Mouse (Mus musculus) forebrain, embryonic 14.5 days (tissue): Measurements from ENCODE around the gene Epor. TPM values are rescaled to one million over a fixed set of nuclear protein-coding genes. Genes with fewer than 3 reads are reported as not detected.

Source experiments
- ATAC-seq: fragments of 200-750 bp; cut with Nextera tagmentation; 2 replicates; pipeline ENCODE4 v1.8.0; 2017; ENCODE audit warnings: mild to moderate bottlenecking, moderate library complexity
- DNase-seq: peaks from one replicate; pipeline ENCODE4 v3.0.0-alpha.2; 2015; ENCODE audit warnings: low spot score
- H3K27ac ChIP-seq: fragments of 300-500 bp; sonication (generic); 2 replicates; pipeline ENCODE4 v1.5.1; 2014; ENCODE audit warnings: low read depth, mild to moderate bottlenecking, control low read depth, low read length, moderate library complexity
- H3K27me3 ChIP-seq: fragments of 300-500 bp; sonication (generic); replicated peaks from 2 replicates; pipeline ENCODE4 v1.6.1; 2014; ENCODE audit warnings: low read length, control low read depth, mixed read lengths; ENCODE audit not compliant: control insufficient read depth, insufficient read depth
- H3K36me3 ChIP-seq: fragments of 300-500 bp; sonication (generic); 2 replicates; pipeline ENCODE4 v1.6.1; 2014; ENCODE audit warnings: low read length, control low read depth; ENCODE audit not compliant: control insufficient read depth, insufficient read depth
- H3K4me1 ChIP-seq: fragments of 300-500 bp; sonication (generic); 2 replicates; pipeline ENCODE4 v1.6.1; 2014; ENCODE audit warnings: antibody characterized with exemption, low read length, control low read depth; ENCODE audit not compliant: control insufficient read depth, insufficient read depth
- H3K4me2 ChIP-seq: fragments of 300-500 bp; sonication (generic); 2 replicates; pipeline ENCODE4 v1.6.1; 2014; ENCODE audit warnings: mild to moderate bottlenecking, control low read depth, low read length
- H3K4me3 ChIP-seq: fragments of 300-500 bp; sonication (generic); 2 replicates; pipeline ENCODE4 v1.5.1; 2014; ENCODE audit warnings: low read depth, low read length, control low read depth
- H3K9ac ChIP-seq: fragments of 300-500 bp; sonication (generic); 2 replicates; pipeline ENCODE4 v1.6.1; 2014; ENCODE audit warnings: mild to moderate bottlenecking, low read length, control low read depth, moderate library complexity
- H3K9me3 ChIP-seq: fragments of 300-500 bp; sonication (generic); replicated peaks from 2 replicates; pipeline ENCODE4 v1.6.1; 2016; ENCODE audit warnings: low read length, control low read depth, mixed read lengths; ENCODE audit not compliant: control insufficient read depth
- WGBS: fragments of 180-500 bp; shearing (Covaris S2); extraction: QIAGEN DNeasy Blood & Tissue Kit; methylation state at CpG from one replicate; pipeline ENCODE4 v1.1.7; 2014; 5-methylcytosine and 5-hydroxymethylcytosine counted together
- polyA plus RNA-seq: library from polyadenylated mRNA; unstranded; fragments of >200 nt; fragmentation: Nextera tagmentation; extraction: Ambion mirVana; gene quantifications from 2 replicates; pipeline ENCODE4 v1.2.1, GENCODE M21; 2014

Epor gene
- polyA plus RNA-seq, 1 experiment from 2014 or later = 1.3 TPM

- ATAC-seq (peak; percentile 96), DNase-seq (peak; percentile 99)
- H3K4me3 ChIP-seq = peak within 1 kb of the TSS; percentile 71
- no peaks in the 10 kb centered on the region; the same call in 1 of the 2 replicates for H3K27me3 ChIP-seq
- peak within 1 kb of the TSS; percentile 79 for H3K27ac ChIP-seq
- peaks cover 16% of the 10 kb centered on the region for H3K36me3 ChIP-seq
- peaks cover 10% of the 10 kb centered on the region for H3K4me1 ChIP-seq
- no peaks in the 10 kb centered on the region for H3K9me3 ChIP-seq
- H3K4me2 ChIP-seq = peak within 1 kb of the TSS; percentile 74
- WGBS = 1% methylated on average over 41 of the region's 43 CpGs
- H3K9ac ChIP-seq = peak within 1 kb of the TSS; percentile 87
These were observed 26.4 kb downstream of the Epor start, which contains the start of gene Plppr2 for GRCm38 (mm10) chr9:21936692-21937570. Gene Plppr2 (plus strand): TSS chr9:21937033.

- peaks cover 6% of the 10 kb centered on the region for H3K36me3 ChIP-seq
- H3K4me1 ChIP-seq = peaks cover 10% of the 10 kb centered on the region
- H3K27ac ChIP-seq = no peak overlapping the region
- H3K4me3 ChIP-seq = no peak overlapping the region
- WGBS = 86% methylated on average over 7 of the region's 7 CpGs
- H3K4me2 ChIP-seq = no peak overlapping the region
- no peak for ATAC-seq
- no peak for DNase-seq
- no peaks in the 10 kb centered on the region; the same call in 1 of the 2 replicates for H3K27me3 ChIP-seq
- no peaks in the 10 kb centered on the region for H3K9me3 ChIP-seq
- H3K9ac ChIP-seq = no peak overlapping the region
These were observed 27.7 kb downstream of the Epor start for GRCm38 (mm10) chr9:21935466-21936131.

GRCm38 (mm10) chr9:21934021-21934420 is 29.3 kb downstream of the Epor start:
- no peaks in the 10 kb centered on the region for H3K36me3 ChIP-seq
- no peaks in the 10 kb centered on the region for H3K9me3 ChIP-seq
- no peak overlapping the region for H3K9ac ChIP-seq
- ATAC-seq (no peak), DNase-seq (no peak)
- H3K27ac ChIP-seq = no peak overlapping the region
- peaks cover 10% of the 10 kb centered on the region for H3K4me1 ChIP-seq
- no peak overlapping the region for H3K4me2 ChIP-seq
- no peaks in the 10 kb centered on the region; the same call in 1 of the 2 replicates for H3K27me3 ChIP-seq
- 91% methylated on average over 12 of the region's 12 CpGs for WGBS
- no peak overlapping the region for H3K4me3 ChIP-seq

- Histone ChIP-seq H3K4me1 (peaks cover 3% of the 10 kb centered on the region), H3K9ac (no peak overlapping the region), H3K4me3 (no peak overlapping the region), H3K27ac (no peak overlapping the region), H3K36me3 (no peaks in the 10 kb centered on the region), H3K27me3 (no peaks in the 10 kb centered on the region; the same call in 1 of the 2 replicates), H3K9me3 (no peaks in the 10 kb centered on the region), H3K4me2 (no peak overlapping the region)
- ATAC-seq = no peak
- DNase-seq = no peak
- 63% methylated on average over 12 of the region's 12 CpGs for WGBS
These were observed 30.7 kb downstream of the Epor start for GRCm38 (mm10) chr9:21932445-21933137.

- DNase-seq (no peak), ATAC-seq (no peak)
- H3K9me3 ChIP-seq = no peaks in the 10 kb centered on the region
- no peak overlapping the region for H3K4me2 ChIP-seq
- no peak overlapping the region for H3K27ac ChIP-seq
- peaks cover 3% of the 10 kb centered on the region; the same call in 1 of the 2 replicates for H3K4me1 ChIP-seq
- no peaks in the 10 kb centered on the region; the same call in 1 of the 2 replicates for H3K27me3 ChIP-seq
- no peak overlapping the region for H3K9ac ChIP-seq
- H3K4me3 ChIP-seq = no peak overlapping the region
- H3K36me3 ChIP-seq = no peaks in the 10 kb centered on the region
- WGBS = 60% methylated on average over 2 of the region's 2 CpGs
These were observed 31.3 kb downstream of the Epor start for GRCm38 (mm10) chr9:21932006-21932405.

- WGBS = 90% methylated on average over 3 of the region's 3 CpGs
- Histone ChIP-seq H3K4me1 (peaks cover 7% of the 10 kb centered on the region; the same call in 1 of the 2 replicates), H3K27me3 (no peaks in the 10 kb centered on the region), H3K36me3 (no peaks in the 10 kb centered on the region), H3K4me2 (no peak overlapping the region), H3K4me3 (no peak overlapping the region), H3K9me3 (no peaks in the 10 kb centered on the region), H3K27ac (no peak overlapping the region), H3K9ac (no peak overlapping the region)
- DNase-seq (no peak), ATAC-seq (no peak)
These were observed 34.1 kb downstream of the Epor start for GRCm38 (mm10) chr9:21929208-21929607.

GRCm38 (mm10) chr9:21927208-21927753 is 36.0 kb downstream of the Epor start, which contains the start of the genes Ccdc159 and Tmem205:
Gene Ccdc159 (plus strand): TSS chr9:21927471.
Gene Tmem205 (minus strand): TSS chr9:21927556.
- H3K9me3 ChIP-seq = no peaks in the 10 kb centered on the region
- H3K4me1 ChIP-seq = peaks cover 7% of the 10 kb centered on the region; the same call in 1 of the 2 replicates
- peak within 1 kb of the TSS; percentile 61 for H3K9ac ChIP-seq
- H3K4me3 ChIP-seq = peak within 1 kb of the TSS; percentile 40
- H3K4me2 ChIP-seq = peak within 1 kb of the TSS; percentile 62
- DNase-seq (peak; percentile 97), ATAC-seq (peak; percentile 97)
- whole genome bisulfite sequencing = under 1% methylated on average over 28 of the region's 28 CpGs
- no peaks in the 10 kb centered on the region for H3K36me3 ChIP-seq
- peak within 1 kb of the TSS; percentile 40 for H3K27ac ChIP-seq
- no peaks in the 10 kb centered on the region for H3K27me3 ChIP-seq

GRCm38 (mm10) chr9:21926784-21927183 is 36.5 kb downstream of the Epor start:
- Histone ChIP-seq H3K27me3 (no peaks in the 10 kb centered on the region), H3K9me3 (no peaks in the 10 kb centered on the region), H3K27ac (peak overlapping the region; percentile 40; the same call in 1 of the 2 replicates), H3K36me3 (no peaks in the 10 kb centered on the region), H3K4me2 (peak overlapping the region; percentile 62), H3K4me1 (peaks cover 7% of the 10 kb centered on the region; the same call in 1 of the 2 replicates), H3K9ac (peak overlapping the region; percentile 61), H3K4me3 (peak overlapping the region; percentile 40)
- ATAC-seq (no peak), DNase-seq (no peak)
- WGBS = 3% methylated on average over 6 of the region's 6 CpGs
